Mouse (Mus musculus): ENCODE measurements around the gene Armcx6.
"Not testable (repeated sequence)": the region's sequence is repeated elsewhere in the genome, so short reads cannot be mapped to it uniquely, and the experiment has no call there.

Gene Armcx6

GRCm38 (mm10) chrX:134750764-134751592 is at the start of gene Armcx6:
TSS of gene Armcx6 (minus strand) at chrX:134751417.
- peak; percentile 81 for DNase-seq (ENCODE audit: low read depth)

- no peak for DNase-seq (ENCODE audit: low read depth)
Observed at GRCm38 (mm10) chrX:134787728-134788127, 36.5 kb upstream of the Armcx6 start.

DNA sequence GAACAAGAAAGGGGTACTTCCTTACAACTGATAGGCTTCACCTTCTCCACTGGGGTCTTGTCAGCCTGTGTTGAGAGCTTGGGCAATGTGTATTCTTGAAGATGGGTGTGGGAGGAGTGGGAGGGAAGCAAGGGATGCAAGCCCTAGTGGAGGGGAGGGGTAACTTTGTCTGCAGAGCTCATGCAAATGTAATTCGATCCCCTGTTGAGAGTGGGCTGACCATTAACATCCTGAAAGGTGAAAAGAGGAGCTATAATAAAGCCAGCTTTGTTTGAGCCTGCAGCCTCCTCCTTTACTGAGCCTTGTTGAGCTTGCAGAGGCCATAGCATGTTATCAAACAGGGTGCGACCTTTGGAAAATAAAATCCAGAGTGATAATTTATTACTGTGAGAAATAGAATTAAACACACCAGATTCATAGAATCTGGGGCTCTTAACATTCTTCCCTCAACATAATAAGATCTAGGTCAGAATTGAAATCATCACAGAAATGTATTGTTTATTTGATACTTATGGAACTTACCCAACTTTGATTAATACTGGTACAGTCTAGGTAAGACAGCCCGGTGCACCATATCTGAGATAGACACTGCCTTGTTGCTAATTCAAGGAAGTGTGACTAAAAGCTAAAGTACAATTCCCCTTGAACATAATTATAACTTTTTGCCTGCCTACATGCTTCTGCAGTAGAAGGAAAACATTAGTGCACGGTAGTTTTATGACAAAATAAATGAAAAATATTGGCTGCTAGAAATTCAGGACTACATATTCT is 12.4 kb upstream of the Armcx6 start:
- not testable (repeated sequence) for DNase-seq (ENCODE audit: low read depth)

GRCm38 (mm10) chrX:134757293-134757995 is 6.2 kb upstream of the Armcx6 start:
- peak; percentile 4 for DNase-seq (ENCODE audit: low read depth)

- peak; percentile 72 for DNase-seq (ENCODE audit: low read depth)
Observed at GRCm38 (mm10) chrX:134756434-134757292, 5.4 kb upstream of the Armcx6 start, which contains the start of gene Armcx3. TSS of gene Armcx3 (plus strand) at chrX:134756595.

DNA sequence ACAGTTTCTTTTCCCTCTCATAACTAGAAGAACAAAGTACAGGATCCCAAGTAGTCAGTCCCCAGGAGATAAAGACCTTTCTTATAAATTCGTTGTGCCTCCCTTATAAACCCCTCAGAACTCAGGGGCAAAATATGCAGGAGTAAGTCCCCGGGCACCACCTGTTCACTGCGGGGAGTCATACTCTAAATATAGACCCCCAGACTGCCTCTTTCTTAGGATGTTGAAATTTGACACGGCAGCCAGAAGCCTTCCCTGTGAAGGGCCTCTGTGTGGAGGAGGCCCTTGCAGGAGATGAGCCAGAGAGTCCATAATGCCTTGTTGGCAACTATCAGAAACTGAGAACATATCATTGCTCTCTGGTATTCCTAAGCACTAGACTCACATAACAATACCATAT is 1.4 kb upstream of the Armcx6 start:
- no peak for DNase-seq (ENCODE audit: low read depth)

DNA sequence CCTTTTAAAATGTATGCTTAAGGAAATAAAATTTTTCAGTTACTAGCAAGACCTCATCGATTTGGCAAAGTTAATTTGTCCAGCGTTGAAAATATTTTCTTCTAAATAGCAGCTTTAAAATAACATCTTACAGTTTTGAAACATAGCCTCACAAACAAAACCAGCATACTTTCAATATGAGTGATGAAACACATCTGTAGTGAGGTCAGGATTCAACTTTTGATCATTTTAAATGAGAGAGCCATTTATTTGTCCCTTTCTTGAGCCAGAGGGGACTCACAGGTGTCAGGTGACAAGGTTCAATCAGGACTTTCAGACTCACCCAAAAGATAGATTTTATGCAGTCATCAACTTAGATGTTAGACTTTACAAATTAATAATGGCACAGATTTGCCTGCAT is 693 bp upstream of the Armcx6 start:
- DNase-seq (ENCODE audit: low read depth): no peak

- peak; percentile 61 for DNase-seq (ENCODE audit: low read depth)
Observed at GRCm38 (mm10) chrX:134746459-134746858, 4.8 kb downstream of the Armcx6 start.

DNA sequence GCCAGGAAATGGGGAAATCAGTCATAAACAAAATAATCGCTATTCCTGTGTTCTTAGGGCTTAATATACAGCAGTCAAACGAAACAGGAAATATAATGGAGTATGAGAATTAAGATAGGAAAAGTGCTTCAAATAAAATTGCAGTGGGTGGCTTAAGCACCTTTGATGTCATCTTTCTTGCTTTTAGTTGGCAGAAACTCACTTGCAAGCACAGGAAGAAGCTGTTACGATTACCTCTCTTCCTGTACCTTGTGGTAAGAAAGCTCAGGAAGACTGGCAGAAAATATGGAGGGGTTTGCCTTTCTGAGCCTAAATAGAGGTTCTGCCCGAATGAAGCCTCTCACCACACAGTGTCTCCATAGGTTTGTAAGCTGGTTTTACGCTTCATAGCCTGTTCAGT is 9.4 kb downstream of the Armcx6 start:
- peak; percentile 30 for DNase-seq (ENCODE audit: low read depth)

DNA sequence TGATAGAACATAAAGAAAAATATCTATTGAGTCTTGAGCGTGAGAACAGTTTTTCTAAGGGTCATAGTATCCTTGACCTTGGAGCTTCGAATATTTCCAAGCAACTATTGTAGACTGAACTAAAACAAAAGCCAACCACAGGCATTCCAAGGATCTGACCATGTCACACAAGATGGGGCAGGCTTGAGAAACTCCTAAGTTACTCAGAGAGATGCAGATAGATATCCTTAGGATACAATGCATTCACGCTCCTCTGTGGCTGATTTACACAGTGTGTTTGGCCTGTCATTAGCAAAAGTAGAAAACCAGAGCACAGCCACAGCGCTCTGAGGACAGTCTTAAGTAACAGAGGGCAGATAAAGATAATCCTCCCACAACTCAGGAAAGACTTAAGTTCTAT is 12.1 kb downstream of the Armcx6 start:
- no peak for DNase-seq (ENCODE audit: low read depth)

DNA sequence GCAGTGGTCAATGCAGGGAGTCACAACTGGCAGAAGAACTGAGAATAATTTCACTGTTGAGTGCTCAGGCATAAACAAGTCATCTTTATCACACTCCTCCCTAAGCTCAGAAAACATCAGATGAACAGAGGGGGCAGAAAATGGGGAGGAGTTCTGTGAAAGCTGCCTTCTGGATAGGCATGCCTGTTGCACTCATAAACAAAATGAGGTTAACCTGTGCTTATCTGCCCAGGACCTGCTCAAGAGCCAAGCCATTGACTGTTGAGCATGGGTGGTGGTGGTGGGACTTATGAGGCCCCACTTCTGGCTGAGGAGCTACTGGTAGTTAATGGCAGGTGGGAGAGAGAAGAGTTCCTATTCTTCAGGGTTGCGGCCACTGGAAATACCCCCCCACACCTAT is 13.4 kb downstream of the Armcx6 start:
- no peak for DNase-seq (ENCODE audit: low read depth)

GRCm38 (mm10) chrX:134729778-134730177 is 21.4 kb downstream of the Armcx6 start:
- DNase-seq (ENCODE audit: low read depth): peak; percentile 62

DNA sequence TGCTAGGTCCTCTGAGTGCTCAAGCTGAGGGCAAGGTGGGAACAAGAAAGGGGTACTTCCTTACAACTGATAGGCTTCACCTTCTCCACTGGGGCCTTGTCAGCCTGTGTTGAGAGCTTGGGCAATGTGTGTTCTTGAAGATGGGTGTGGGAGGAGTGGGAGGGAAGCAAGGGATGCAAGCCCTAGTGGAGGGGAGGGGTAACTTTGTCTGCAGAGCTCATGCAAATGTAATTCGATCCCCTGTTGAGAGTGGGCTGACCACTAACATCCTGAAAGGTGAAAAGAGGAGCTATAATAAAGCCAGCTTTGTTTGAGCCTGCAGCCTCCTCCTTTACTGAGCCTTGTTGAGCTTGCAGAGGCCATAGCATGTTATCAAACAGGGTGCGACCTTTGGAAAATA is 27.5 kb downstream of the Armcx6 start:
- DNase-seq (ENCODE audit: low read depth): not testable (repeated sequence)

DNA sequence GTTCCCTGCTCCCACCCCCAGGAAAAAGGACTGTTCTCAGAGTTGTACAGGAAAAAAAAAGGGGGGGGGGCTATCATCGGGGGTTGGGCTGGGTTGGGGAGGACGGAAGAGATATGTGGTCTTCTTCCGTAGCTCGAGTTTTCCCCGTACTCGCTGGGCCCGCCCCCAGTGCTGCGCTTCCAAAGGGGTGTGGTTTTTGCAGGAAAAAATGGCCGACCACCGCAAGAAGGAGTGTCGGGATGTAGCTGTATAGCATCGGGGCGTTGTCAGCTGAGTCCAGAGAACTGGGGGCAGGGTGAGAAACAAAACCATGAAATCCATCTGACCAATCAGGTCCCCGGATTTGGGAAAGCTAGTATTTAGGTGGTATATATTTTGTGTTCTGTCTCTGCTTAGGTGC is 32.7 kb downstream of the Armcx6 start:
- DNase-seq (ENCODE audit: low read depth): peak; percentile 9

DNA sequence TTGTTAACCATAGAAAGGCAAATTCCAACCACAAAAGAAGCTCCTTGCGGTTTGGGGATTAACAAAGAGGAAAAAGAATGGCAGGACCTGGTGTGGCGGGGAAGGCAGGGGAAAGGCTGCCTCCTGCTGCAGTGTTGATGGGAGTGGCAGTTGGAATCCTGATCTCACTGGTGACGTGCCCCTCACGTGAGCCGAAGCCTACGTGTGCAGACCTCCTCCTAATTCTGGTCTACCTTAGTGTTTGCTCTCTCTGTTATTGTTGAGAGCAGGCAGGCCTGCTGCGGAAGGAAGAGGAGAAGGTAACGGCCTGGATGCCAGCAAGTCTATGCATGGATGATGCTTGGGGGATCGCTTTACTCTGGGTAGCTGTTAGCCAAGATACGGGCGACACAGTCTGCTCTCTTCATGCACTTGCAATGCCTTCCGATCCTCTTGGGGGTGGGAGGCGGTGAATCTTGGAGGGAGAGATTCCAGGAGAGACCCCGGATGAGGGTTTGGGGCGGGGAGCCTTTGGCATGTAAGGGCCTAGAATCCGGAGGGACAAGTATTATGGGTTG is 33.4 kb downstream of the Armcx6 start, which contains the start of gene Armcx1:
Gene Armcx1, plus strand, starts transcription at position 212 of the 557 bp plus-strand sequence.
- peak; percentile 47 for DNase-seq (ENCODE audit: low read depth)

- DNase-seq (ENCODE audit: low read depth): no peak
Observed at GRCm38 (mm10) chrX:134716863-134717262, 34.4 kb downstream of the Armcx6 start.
